Mouse (Mus musculus) heart, adult 8-10 months (tissue): ENCODE measurements around the gene Il2rg. TPM values are rescaled to one million over a fixed set of nuclear protein-coding genes. Genes with fewer than 3 reads are reported as not detected.
A peak's percentile ranks its signal among the peaks of the same experiment; 100 is the strongest.

Experiments used
- DNase-seq: peaks from one replicate; pipeline ENCODE4 v3.0.0; 2022; ENCODE audit warnings: low spot score
- total RNA-seq, 4 experiments: library from RNA; stranded (reverse); gene quantifications; 2 replicates each; pipeline ENCODE4 v1.2.4; 2022

Il2rg gene
- total RNA-seq, result 10 to 100 TPM in 2 of 4 experiments, 1 to 10 TPM in 2; 7.0 to 10.2 (median 9.4) TPM

DNA sequence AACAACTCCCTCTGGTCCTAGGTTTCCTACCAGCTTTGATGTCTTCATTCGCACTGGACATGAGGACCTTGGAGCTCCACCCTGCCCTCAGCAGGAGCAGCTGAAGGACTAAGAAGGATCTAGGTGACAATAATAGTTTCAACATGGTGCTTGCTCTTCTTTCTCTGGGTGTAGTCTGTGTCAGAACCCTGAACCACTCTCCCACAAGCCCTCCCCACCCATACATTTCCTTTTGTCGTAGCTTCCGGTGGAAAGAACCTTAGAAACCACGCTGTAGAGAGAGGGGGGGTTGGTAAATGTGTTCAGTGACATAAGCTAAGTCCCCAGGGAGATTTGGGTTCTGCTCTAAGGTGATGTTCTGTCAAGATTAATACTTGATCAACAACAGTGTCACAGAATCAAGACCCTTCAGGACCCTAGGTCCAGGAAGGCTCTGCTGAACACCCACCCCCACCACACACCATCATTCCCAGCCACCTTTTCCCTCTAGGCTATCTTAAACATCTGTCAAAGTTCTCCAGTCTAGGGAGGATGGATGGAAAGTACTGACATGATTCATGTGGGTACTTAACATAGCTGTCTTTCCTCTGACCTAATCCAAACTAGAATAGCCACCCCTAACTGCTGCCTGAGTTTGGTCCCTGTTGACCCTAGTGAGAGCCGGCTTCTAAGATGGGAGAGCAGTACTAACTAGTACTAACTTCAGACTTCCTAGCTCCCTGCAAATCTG lies at the start of gene Il2rg:
Il2rg (minus strand) TSS at position 231 of the 730 bp plus-strand sequence.
- DNase-seq, result peak; percentile 15

- DNase-seq, result no peak
These were observed 45.7 kb upstream of the Il2rg start for GRCm38 (mm10) chrX:101313625-101314359.

DNA sequence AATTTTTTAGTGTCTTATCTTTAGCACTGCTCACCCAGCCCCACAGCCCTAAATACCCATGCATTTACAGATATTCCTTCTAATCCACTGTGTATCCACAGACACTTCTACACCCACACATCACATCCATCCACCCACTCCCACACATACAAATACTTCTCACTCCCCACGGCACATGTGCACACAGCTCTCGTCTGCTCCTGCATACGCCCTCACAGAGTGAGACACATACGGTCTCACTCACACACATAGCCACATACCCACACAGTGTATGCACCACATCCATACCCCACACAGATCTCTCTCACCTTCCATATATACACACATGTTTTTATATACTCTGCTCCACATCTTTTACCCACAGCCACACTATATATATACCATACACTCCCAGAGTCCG lies 41.2 kb upstream of the Il2rg start:
- DNase-seq, result no peak

DNA sequence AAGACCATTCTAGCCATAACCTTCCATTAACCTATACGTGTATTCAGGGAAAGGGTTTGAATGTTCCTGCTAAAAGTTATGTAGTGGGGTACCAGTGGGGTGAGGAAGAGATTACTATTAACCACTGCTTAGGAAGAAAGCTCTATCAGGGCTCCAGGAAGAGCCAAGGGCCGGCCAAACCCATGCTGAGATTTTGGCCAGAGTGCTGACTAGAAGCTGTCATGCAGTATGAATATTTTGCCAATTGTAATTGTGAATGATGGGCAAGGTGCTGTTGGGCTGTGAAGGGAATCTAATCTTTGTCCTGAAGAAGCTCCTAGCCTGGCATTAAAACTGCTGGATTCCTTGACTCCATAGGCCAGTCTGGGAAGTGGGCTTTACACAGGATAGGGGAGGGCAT lies 36.6 kb upstream of the Il2rg start:
- no peak for DNase-seq

DNA sequence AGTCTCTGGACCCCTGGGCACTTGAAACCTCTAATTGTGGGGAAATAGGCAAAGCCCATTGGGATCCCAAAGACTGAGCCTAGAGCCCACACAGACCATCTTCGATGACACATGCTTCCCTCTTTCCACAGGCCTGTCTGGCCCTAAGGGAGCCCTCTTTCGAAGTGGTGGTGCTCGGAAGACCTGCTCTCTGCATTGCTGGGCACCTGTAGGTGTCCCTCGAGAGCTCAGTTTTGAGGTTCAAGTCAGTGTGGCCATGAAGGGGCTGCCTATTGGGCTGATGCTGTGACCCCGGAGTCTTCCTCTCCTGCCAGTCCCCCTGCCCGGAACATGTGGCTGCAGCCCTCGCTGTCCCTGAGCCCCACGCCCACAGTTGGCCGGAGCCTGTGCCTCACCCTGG lies 33.6 kb upstream of the Il2rg start:
- no peak for DNase-seq

DNA sequence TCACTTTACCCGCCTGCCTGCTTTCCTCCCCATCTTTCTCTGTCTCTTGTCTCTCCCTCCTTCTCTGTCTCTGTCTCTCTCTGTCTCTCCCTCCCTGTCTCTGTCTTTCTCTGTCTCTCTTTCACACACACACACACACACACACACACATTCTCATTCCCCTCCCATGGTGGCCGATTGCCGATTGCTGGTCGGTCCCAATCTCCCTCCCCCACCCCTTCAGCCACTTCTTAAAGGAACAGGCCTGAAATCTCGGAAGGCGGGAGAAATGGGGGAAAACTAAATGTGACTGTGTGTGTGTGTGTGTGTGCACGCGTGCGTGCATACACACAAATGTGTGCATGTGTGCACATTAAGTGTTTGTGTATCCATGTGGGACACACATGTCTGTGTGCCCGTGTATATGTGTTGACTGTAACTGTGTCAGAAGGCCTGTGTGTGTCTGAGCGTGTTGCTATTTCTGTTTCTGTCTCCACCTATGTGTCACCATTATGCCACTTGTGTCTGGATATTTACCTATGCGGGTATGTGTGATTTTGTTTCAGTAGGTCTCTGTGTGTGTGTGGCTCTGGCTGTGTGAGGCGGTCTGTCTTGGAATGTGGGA lies 32.5 kb upstream of the Il2rg start:
- DNase-seq, result no peak

GRCm38 (mm10) chrX:101299473-101300426 lies 31.7 kb upstream of the Il2rg start:
- no peak for DNase-seq

GRCm38 (mm10) chrX:101299055-101299454 lies 31.0 kb upstream of the Il2rg start, which contains the start of gene Nlgn3:
Nlgn3 (plus strand) TSS chrX:101299168.
- DNase-seq, result no peak

- no peak for DNase-seq
These were observed 22.1 kb upstream of the Il2rg start for GRCm38 (mm10) chrX:101290111-101290510.

DNA sequence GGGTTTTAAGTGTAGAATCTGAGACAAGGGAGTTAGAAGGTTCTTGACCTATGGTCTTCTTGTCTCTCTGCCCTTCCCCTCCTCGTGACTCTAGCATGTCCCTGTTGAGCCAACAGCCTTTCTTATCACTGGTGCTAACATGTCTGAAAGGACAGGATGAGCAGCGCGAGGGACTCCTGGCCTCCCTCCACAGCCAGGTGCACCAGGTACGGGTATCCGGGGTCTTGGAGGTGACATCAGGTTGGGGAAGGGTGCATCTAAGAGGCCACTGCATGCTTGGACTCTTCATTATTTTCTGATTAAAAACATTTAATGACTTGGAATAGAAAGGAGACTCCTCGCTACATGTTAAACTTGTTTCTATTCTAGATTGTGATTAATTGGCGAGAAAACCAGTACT lies 21.0 kb upstream of the Il2rg start:
- DNase-seq, result no peak

DNA sequence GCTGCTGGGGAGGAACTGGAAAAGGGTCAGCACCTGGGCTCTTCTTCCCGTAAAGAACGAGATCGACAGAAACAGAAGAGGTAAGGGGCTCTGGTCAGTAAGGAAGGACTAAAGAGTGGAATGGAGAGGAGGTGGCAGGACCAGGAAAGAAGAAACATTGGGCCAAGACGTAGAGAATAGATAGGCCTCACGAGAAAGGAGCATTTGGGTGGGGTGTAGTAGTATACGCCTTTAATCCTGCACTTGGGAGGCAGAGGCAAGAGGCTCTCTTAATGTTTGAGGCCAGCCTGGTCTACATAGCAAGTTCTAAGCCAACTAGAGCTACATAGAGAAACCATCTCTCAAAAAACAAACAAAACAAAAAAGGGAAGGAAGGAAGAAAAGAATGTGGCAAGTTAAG lies 20.4 kb upstream of the Il2rg start:
- no peak for DNase-seq

- no peak for DNase-seq
These were observed 19.5 kb upstream of the Il2rg start for GRCm38 (mm10) chrX:101287543-101287942.

DNA sequence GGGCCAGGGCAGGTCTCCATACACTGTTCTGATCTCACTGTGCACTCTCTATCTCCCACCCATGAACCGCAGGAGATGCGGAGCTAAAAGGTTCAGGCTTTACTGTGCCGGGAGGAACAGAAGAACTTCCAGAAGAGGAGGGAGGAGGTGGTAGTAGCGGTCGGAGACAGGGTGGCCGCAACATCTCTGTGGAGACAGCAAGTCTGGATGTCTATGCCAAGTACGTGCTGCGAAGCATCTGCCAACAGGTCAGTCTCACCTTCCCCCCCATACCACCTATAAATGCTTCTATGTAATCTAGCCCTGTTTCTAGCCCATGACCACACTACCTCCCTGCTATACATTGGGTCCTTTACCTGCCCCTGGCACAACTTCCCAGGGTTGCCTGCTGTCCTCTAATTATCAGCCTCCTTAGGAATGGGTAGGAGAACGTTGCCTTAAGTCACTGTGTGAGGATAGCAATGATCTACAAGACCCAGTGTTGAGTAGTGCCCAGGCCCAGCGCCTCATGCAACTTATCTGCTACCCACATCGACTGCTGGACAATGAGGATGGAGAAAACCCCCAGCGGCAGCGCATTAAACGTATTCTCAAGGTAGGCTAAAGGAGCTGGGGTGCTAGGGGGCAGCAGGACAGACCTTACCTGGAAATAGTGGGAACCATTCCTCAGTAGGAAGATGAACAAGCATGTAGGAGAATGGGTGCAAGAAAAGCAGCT lies 18.1 kb upstream of the Il2rg start:
- no peak for DNase-seq

GRCm38 (mm10) chrX:101285534-101285933 lies 17.5 kb upstream of the Il2rg start:
- no peak for DNase-seq

DNA sequence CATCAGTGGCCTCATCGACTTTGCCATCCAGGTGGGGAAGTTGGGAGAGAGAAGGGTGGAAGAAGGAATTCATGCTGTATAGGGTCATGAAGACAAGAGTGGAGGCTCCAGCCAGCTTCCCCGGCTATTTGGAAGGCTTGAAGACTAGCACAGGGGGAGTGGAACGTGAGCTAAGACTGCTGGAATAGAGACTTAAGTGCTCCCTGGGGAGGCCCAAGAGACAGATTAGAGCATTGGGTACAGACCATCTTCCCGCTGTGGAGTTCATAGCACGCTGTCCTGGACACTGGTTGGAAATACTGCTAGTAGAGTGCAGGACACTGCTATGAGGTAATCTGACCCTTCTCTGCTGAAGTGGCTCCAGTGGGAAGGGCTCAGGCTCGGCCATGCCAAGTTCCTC lies 14.8 kb upstream of the Il2rg start:
- DNase-seq, result no peak

DNA sequence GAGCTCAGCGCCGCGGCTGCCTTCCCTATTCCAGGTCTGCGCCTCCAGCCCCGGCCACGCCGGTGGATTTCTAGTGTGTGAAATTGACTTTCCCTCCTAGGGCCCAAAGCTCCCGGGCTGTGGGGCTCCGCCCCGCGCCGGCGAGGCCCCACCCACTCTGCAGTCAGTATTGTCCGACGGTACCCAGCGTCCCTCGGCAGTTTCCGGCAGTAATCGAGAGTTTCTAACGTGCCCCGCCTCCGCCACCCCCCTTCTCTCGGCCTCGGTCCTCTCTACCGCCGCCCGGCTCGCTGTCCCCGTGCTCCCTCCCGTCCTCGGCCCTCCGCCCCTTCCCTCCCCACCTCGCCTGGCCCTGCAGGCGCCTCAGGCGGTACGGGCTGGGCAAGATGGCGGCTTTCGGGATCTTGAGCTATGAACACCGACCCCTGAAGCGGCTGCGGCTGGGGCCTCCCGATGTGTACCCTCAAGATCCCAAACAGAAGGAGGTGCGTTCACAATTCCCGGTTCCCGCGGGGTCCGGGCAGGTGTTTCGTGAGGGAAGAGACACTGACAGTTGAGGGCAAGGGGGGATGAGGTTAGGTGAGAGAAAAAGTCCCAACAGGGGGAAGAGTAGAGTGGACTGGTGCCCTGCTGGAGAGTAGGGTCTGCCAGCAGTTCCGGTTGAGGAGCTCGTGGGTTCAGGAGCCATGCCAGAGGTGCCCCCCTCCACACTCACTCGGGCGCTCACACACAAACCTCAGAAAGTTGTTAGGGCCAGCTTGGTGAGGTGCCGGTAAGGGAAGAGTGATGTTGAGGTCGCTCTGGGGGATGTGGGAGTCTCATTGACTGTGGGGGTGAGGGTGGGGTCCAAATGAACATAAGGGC lies 6.1 kb upstream of the Il2rg start, which contains the start of gene Med12:
Med12 (plus strand) TSS at position 156 of the 864 bp plus-strand sequence.
- peak; percentile 88 for DNase-seq

- no peak for DNase-seq
These were observed 5.4 kb upstream of the Il2rg start for GRCm38 (mm10) chrX:101273410-101273809.

DNA sequence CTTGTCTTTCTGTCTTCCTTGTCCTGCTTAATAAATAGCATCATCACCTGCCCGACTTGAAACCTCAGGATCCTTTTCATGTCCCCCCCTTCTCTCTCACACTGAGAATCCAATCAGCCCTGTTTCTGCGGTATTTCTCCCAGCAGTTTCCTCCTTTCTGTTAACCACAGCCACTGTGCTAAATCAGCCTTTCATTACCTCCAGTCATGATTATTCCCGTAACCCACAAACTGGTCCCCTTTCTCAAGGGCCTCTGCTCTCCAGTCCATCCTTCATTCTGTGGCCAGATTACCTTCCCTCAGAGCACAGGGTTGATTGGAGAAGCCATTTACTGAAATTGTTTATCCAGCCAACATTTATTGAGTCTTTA lies 685 bp upstream of the Il2rg start, which contains the start of gene Gm20489:
Gm20489 (minus strand) TSS at position 269 of the 370 bp plus-strand sequence.
- no peak for DNase-seq

DNA sequence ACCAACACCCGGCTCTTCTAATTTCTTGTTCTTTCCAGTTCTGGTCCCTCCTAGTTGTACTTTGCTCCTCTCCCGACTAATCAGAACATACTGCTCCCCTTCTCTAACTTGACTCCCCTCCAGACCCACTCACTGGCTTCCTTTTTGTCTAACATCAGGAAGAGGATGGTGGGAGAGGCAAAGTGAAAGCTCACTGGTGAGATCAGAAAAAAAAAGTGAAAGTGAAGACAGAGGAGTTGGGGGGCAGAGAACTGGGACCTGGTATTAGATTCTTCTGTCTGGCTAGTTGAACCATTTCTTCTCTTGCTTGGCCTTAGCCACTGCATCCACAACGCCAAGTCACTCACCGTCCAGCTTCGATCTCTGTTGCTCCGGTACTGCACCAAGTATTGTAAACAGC lies 1.4 kb downstream of the Il2rg start:
- DNase-seq, result no peak

DNA sequence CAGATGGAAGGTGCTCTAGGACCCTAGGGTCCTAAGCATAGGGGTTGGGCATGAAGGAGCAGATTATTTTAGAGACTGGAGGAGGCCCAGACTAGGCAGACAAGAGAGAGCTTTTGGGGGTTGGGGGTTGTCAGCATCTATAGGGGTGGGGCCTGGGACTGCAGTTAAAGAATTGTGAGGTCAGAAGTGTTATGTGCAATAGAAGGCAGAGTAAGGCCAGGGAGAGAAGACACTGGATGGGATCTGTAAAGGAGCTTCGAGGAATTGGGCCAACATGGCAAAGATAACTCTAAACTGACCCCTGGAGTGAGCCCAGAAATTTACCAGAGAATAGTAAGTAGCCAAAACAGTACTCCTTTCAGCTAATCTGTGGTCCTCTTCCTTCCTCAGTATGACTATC lies 4.2 kb downstream of the Il2rg start, which contains the start of gene Gm614:
Gm614 (minus strand) TSS at position 101 of the 400 bp plus-strand sequence.
- no peak for DNase-seq
